Mouse (Mus musculus) MEL (cell line): Measurements from ENCODE around the gene Epha4.

Experiments used
- BHLHE40 ChIP-seq: IDR thresholded peaks from 2 replicates; pipeline ENCODE4 v1.6.1; 2012; ENCODE audit warnings: low read depth, mild to moderate bottlenecking, inconsistent platforms, low read length, improper control_type of control experiment, borderline replicate concordance
- CTCF ChIP-seq, 3 experiments: IDR thresholded peaks in 2 of 3; conservative IDR thresholded peaks in 1 of 3; 2 replicates each; pipeline ENCODE4 v1.5.1; 2011 to 2012; ENCODE audit warnings: low read length in 3 of 3, low read depth in 2 of 3, mild to moderate bottlenecking in 2 of 3, improper control_type of control experiment in 1 of 3, inconsistent platforms in 1 of 3, mixed read lengths in 1 of 3, moderate library complexity in 1 of 3; ENCODE audit not compliant: control insufficient read depth in 1 of 3, insufficient read depth in 1 of 3, poor library complexity in 1 of 3, severe bottlenecking in 1 of 3
- ETS1 ChIP-seq: IDR thresholded peaks from 2 replicates; pipeline ENCODE4 v1.6.1; 2012; ENCODE audit warnings: low read depth, mild to moderate bottlenecking, inconsistent platforms, low read length, improper control_type of control experiment, moderate library complexity
- GATA1 ChIP-seq: IDR thresholded peaks from 2 replicates; pipeline ENCODE4 v1.6.1; 2011; ENCODE audit warnings: low read depth, low read length, improper control_type of control experiment
- MAX ChIP-seq: IDR thresholded peaks from 2 replicates; pipeline ENCODE4 v1.6.1; 2011; ENCODE audit warnings: low read length, improper control_type of control experiment
- POLR2A ChIP-seq, 2 experiments: IDR thresholded peaks; 2 replicates each; pipeline ENCODE4 v1.6.1; 2011 to 2012; ENCODE audit warnings: low read length in 2 of 2, mild to moderate bottlenecking in 2 of 2, control low read depth in 1 of 2, improper control_type of control experiment in 1 of 2, low read depth in 1 of 2, moderate library complexity in 1 of 2; ENCODE audit not compliant: control insufficient read depth in 1 of 2, insufficient read depth in 1 of 2, poor library complexity in 1 of 2
- RCOR1 ChIP-seq: IDR thresholded peaks from 2 replicates; pipeline ENCODE4 v1.6.1; 2012; ENCODE audit warnings: low read depth, mild to moderate bottlenecking, inconsistent platforms, low read length, improper control_type of control experiment
- SIN3A ChIP-seq: IDR thresholded peaks from 2 replicates; pipeline ENCODE4 v1.6.1; 2012; ENCODE audit warnings: low read length, improper control_type of control experiment, inconsistent platforms
- SMC3 ChIP-seq: IDR thresholded peaks from 2 replicates; pipeline ENCODE4 v1.6.1; 2011; ENCODE audit warnings: low read depth, low read length, improper control_type of control experiment
- UBTF ChIP-seq: IDR thresholded peaks from 2 replicates; pipeline ENCODE4 v1.6.1; 2012; ENCODE audit warnings: low read depth, mild to moderate bottlenecking, inconsistent platforms, low read length, improper control_type of control experiment, moderate library complexity, borderline replicate concordance; ENCODE audit not compliant: insufficient read depth
- ZNF384 ChIP-seq: IDR thresholded peaks from 2 replicates; pipeline ENCODE4 v1.6.1; 2012; ENCODE audit warnings: low read depth, mild to moderate bottlenecking, inconsistent platforms, low read length, improper control_type of control experiment

DNA sequence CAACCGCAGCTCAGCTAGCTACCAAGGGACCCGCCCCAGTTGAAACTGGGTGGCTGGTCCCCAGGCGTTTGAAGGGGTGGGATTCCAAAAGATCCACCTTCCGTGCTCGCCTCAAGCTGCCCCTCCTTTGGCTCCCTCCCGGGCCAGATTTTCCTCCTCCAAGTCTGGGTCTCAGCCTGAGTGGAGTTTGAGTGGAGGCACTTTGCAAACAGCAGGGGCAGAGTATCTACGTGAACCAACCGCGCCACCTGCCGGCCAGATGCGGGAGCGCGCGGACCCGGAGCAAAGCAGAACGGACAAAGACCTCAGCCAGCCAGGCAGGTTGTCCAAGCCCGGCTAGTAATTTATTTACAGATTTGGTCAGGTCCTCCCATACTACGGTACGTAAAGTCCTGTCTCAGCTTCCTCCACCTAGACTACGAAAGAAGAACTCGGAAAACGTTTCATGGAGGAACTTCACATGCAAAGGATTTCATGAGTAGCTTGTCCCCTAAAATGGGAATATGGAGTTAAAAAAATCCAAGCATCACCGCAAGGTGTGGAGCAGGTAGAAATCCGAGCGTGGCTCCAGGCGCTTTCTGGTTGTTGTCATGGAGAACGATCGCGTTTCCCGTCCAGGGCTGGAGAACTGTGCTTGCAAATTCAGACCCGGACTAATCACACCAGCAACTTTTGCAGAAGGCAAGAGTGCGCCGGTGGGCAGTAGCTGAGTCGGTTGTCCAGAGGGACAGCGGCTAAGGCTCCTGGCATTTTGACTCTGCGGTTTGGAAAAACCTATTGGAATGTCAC lies 1.5 kb upstream of the Epha4 start:
- TF ChIP-seq SMC3 (no peak), CTCF (IDR thresholded peaks at IDR 0.05 in 2 of 3, conservative IDR thresholded peaks at IDR 0.05 in 1 of 3; ENCODE audit: control insufficient read depth in 1 of 3, insufficient read depth in 1 of 3, low read depth in 2 of 3, low read length in 3 of 3, poor library complexity in 1 of 3, severe bottlenecking in 1 of 3) (peak in 1 of 3 experiments; percentile 45; a peak in 3 of 6 replicates), POLR2A (IDR thresholded peaks at IDR 0.05; ENCODE audit: control insufficient read depth in 1 of 2, insufficient read depth in 1 of 2, low read depth in 1 of 2, low read length in 2 of 2, poor library complexity in 1 of 2) (no peak), BHLHE40 (no peak), SIN3A (no peak), UBTF (no peak), GATA1 (no peak), ZNF384 (no peak), MAX (no peak), RCOR1 (no peak), ETS1 (no peak)
